Mouse (Mus musculus): Measurements from ENCODE around the gene Psma5. TPM values are rescaled to one million over a fixed set of nuclear protein-coding genes. Genes with fewer than 3 reads are reported as not detected.

Psma5 gene
- polyA plus RNA-seq, 1 experiment, result 191 TPM

DNA sequence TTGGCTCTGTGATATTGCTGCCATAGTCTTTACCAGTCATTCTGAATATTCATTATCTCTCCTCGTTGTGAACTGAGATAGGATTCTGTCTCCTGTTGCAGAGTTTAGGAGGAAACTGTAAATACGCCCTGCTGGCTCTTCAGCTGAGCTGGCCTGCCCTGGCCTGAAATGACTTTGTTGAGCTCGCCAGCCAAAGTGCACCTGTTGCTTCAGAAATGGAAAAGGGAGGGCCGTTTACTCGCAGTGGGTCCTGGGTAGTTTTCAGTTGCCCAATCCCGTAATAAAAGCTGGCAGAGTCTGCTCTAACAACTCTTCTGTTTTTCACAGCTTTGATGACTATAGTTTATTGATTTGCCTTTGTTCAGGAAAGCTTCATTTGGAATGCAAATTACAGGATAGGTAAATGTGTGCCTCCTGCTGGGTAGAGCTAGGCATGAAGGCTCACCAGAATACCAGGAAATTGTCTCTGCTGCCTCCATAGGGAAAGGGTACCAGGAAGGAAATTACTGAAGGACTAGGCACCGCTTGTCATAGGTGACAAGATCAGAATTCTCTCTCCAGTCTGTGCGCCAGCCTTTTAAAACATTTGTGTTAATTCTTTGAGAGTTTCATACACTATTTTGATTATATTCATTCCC, 57.4 kb downstream of the Psma5 start:
- Histone ChIP-seq H3K79me2 (ENCODE audit: control insufficient read depth, insufficient read depth) (no peaks in the 10 kb centered on the region), H3K27me3 (ENCODE audit: control insufficient read depth, insufficient read depth, insufficient read length) (peaks cover under 1% of the 10 kb centered on the region), H3ac (ENCODE audit: control insufficient read depth, insufficient read length) (no peak overlapping the region), H3K4me2 (ENCODE audit: low read depth) (peak overlapping the region; percentile 30), H3K36me3 (ENCODE audit: control insufficient read depth, insufficient read depth) (no peaks in the 10 kb centered on the region), H3K4me3 (no peak overlapping the region)
- peak in 2 of 3 experiments; percentile 14 to 63 for TF ChIP-seq MYOG (IDR thresholded peaks at IDR 0.05; ENCODE audit: control insufficient read depth in 1 of 3, insufficient read depth in 1 of 3, insufficient read length in 2 of 3, low read depth in 2 of 3)
- TF ChIP-seq CEBPB (IDR thresholded peaks at IDR 0.05; ENCODE audit: insufficient read depth, poor library complexity, severe bottlenecking), result no peak
- peak; percentile 32 to 75 (median 70) for TF ChIP-seq MYOD1 (IDR thresholded peaks at IDR 0.05; ENCODE audit: control insufficient read depth in 1 of 3, insufficient read length in 2 of 3, low read depth in 2 of 3)

GRCm38 (mm10) chr3:108318517-108318916, 61.8 kb downstream of the Psma5 start:
- Histone ChIP-seq H3K4me3 (no peak overlapping the region), H3ac (ENCODE audit: control insufficient read depth, insufficient read length) (no peak overlapping the region), H3K79me2 (ENCODE audit: control insufficient read depth, insufficient read depth) (no peaks in the 10 kb centered on the region), H3K36me3 (ENCODE audit: control insufficient read depth, insufficient read depth) (no peaks in the 10 kb centered on the region), H3K27me3 (ENCODE audit: control insufficient read depth, insufficient read depth, insufficient read length) (no peaks in the 10 kb centered on the region), H3K4me2 (ENCODE audit: low read depth) (no peak overlapping the region)
- no peak for TF ChIP-seq REST (IDR thresholded peaks at IDR 0.05; ENCODE audit: insufficient read depth, insufficient read length)
- TF ChIP-seq MYOD1 (IDR thresholded peaks at IDR 0.05; ENCODE audit: control insufficient read depth in 1 of 3, insufficient read length in 2 of 3, low read depth in 2 of 3), result no peak
- TF ChIP-seq MAX (IDR thresholded peaks at IDR 0.05; ENCODE audit: low read depth), result no peak
- no peak for TF ChIP-seq CEBPB (IDR thresholded peaks at IDR 0.05; ENCODE audit: insufficient read depth, poor library complexity, severe bottlenecking)
- TF ChIP-seq SRF (IDR thresholded peaks at IDR 0.05; ENCODE audit: control insufficient read depth, insufficient read length, low read depth), result no peak
- TF ChIP-seq MYOG (IDR thresholded peaks at IDR 0.05; ENCODE audit: control insufficient read depth in 1 of 3, insufficient read depth in 1 of 3, insufficient read length in 2 of 3, low read depth in 2 of 3), result no peak
- TF ChIP-seq USF1 (IDR thresholded peaks at IDR 0.05; ENCODE audit: low read depth), result no peak
- no peak for TF ChIP-seq POLR2AphosphoS2 (IDR thresholded peaks at IDR 0.05; ENCODE audit: insufficient read length, low read depth)
- no peak for TF ChIP-seq POLR2A (IDR thresholded peaks at IDR 0.05; ENCODE audit: insufficient read length, low read depth)
- TF ChIP-seq TCF12 (IDR thresholded peaks at IDR 0.05; ENCODE audit: insufficient read depth, poor library complexity, severe bottlenecking), result no peak
- TF ChIP-seq TCF3 (IDR thresholded peaks at IDR 0.05; ENCODE audit: insufficient read length, low read depth), result no peak
- no peak for TF ChIP-seq E2F4 (IDR thresholded peaks at IDR 0.05; ENCODE audit: insufficient read depth)

- Histone ChIP-seq H3K79me2 (ENCODE audit: control insufficient read depth, insufficient read depth) (no peaks in the 10 kb centered on the region), H3K4me3 (no peak overlapping the region), H3K27me3 (ENCODE audit: control insufficient read depth, insufficient read depth, insufficient read length) (no peaks in the 10 kb centered on the region), H3ac (ENCODE audit: control insufficient read depth, insufficient read length) (no peak overlapping the region), H3K4me2 (ENCODE audit: low read depth) (no peak overlapping the region), H3K36me3 (ENCODE audit: control insufficient read depth, insufficient read depth) (no peaks in the 10 kb centered on the region)
- TF ChIP-seq MAX (IDR thresholded peaks at IDR 0.05; ENCODE audit: low read depth), result no peak
- TF ChIP-seq POLR2A (IDR thresholded peaks at IDR 0.05; ENCODE audit: insufficient read length, low read depth), result no peak
- no peak for TF ChIP-seq E2F4 (IDR thresholded peaks at IDR 0.05; ENCODE audit: insufficient read depth)
- no peak for TF ChIP-seq MYOG (IDR thresholded peaks at IDR 0.05; ENCODE audit: control insufficient read depth in 1 of 3, insufficient read depth in 1 of 3, insufficient read length in 2 of 3, low read depth in 2 of 3)
- TF ChIP-seq POLR2AphosphoS2 (IDR thresholded peaks at IDR 0.05; ENCODE audit: insufficient read length, low read depth), result no peak
- no peak for TF ChIP-seq USF1 (IDR thresholded peaks at IDR 0.05; ENCODE audit: low read depth)
- TF ChIP-seq CEBPB (IDR thresholded peaks at IDR 0.05; ENCODE audit: insufficient read depth, poor library complexity, severe bottlenecking), result no peak
- TF ChIP-seq REST (IDR thresholded peaks at IDR 0.05; ENCODE audit: insufficient read depth, insufficient read length), result no peak
Observed at GRCm38 (mm10) chr3:108321671-108322070, 64.9 kb downstream of the Psma5 start.

DNA sequence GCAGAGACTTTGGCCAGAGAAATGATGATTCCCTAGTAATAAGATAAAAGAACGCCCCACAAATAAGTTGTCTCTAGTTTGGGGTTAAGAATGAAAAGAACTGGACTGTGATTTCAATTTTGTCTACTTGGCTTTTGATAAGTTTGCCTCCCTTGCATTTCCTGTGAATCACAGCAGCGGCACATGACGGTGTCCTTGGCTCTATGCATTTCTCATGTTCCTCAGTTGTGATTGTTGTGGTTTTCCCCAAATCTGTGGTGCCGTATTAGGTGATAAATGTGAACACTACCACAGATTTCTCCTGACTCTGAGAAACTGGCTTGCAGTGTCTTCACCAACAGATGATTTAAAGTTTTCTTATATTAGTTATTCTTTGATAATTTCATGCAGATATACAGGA, 65.4 kb downstream of the Psma5 start:
- TF ChIP-seq TCF3 (IDR thresholded peaks at IDR 0.05; ENCODE audit: insufficient read length, low read depth), result no peak
- TF ChIP-seq MAX (IDR thresholded peaks at IDR 0.05; ENCODE audit: low read depth), result no peak
- TF ChIP-seq CEBPB (IDR thresholded peaks at IDR 0.05; ENCODE audit: insufficient read depth, poor library complexity, severe bottlenecking), result no peak
- no peak for TF ChIP-seq E2F4 (IDR thresholded peaks at IDR 0.05; ENCODE audit: insufficient read depth)
- no peak for TF ChIP-seq SRF (IDR thresholded peaks at IDR 0.05; ENCODE audit: control insufficient read depth, insufficient read length, low read depth)
- TF ChIP-seq MYOG (IDR thresholded peaks at IDR 0.05; ENCODE audit: control insufficient read depth in 1 of 3, insufficient read depth in 1 of 3, insufficient read length in 2 of 3, low read depth in 2 of 3), result no peak
- TF ChIP-seq POLR2AphosphoS2 (IDR thresholded peaks at IDR 0.05; ENCODE audit: insufficient read length, low read depth), result no peak
- no peak for TF ChIP-seq TCF12 (IDR thresholded peaks at IDR 0.05; ENCODE audit: insufficient read depth, poor library complexity, severe bottlenecking)
- no peak for TF ChIP-seq MYOD1 (IDR thresholded peaks at IDR 0.05; ENCODE audit: control insufficient read depth in 1 of 3, insufficient read length in 2 of 3, low read depth in 2 of 3)
- no peak for TF ChIP-seq REST (IDR thresholded peaks at IDR 0.05; ENCODE audit: insufficient read depth, insufficient read length)
- TF ChIP-seq USF1 (IDR thresholded peaks at IDR 0.05; ENCODE audit: low read depth), result no peak
- TF ChIP-seq POLR2A (IDR thresholded peaks at IDR 0.05; ENCODE audit: insufficient read length, low read depth), result no peak
- Histone ChIP-seq H3K27me3 (ENCODE audit: control insufficient read depth, insufficient read depth, insufficient read length) (no peaks in the 10 kb centered on the region), H3ac (ENCODE audit: control insufficient read depth, insufficient read length) (no peak overlapping the region), H3K4me3 (no peak overlapping the region), H3K4me2 (ENCODE audit: low read depth) (no peak overlapping the region), H3K79me2 (ENCODE audit: control insufficient read depth, insufficient read depth) (no peaks in the 10 kb centered on the region), H3K36me3 (ENCODE audit: control insufficient read depth, insufficient read depth) (no peaks in the 10 kb centered on the region)

DNA sequence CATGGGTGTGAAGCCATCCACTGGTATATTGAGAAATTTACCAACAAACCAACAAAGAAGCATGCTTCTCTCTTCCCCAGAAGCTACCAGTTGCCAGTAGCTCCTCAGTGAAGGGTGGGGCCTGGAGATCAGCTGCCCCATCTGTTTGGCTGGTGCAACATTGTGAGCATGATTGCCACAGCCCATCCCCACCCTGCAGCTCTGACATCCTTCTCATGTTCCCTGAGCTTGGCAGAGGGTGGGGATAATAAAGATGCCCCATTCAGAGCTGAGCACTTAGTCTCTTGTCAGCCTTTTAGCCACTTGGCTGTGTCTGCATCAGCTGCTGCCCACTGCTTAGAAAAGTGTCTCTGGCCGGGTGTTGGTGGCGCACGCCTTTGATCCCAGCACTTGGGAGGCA, 66.2 kb downstream of the Psma5 start:
- no peak overlapping the region for H3ac ChIP-seq (ENCODE audit: control insufficient read depth, insufficient read length)
- H3K36me3 ChIP-seq (ENCODE audit: control insufficient read depth, insufficient read depth), result no peaks in the 10 kb centered on the region
- no peak overlapping the region for H3K4me3 ChIP-seq
- TF ChIP-seq MAX (IDR thresholded peaks at IDR 0.05; ENCODE audit: low read depth) (no peak), MYOD1 (IDR thresholded peaks at IDR 0.05; ENCODE audit: control insufficient read depth in 1 of 3, insufficient read length in 2 of 3, low read depth in 2 of 3) (peak in 2 of 3 experiments; percentile 29 to 81), E2F4 (IDR thresholded peaks at IDR 0.05; ENCODE audit: insufficient read depth) (no peak), CEBPB (IDR thresholded peaks at IDR 0.05; ENCODE audit: insufficient read depth, poor library complexity, severe bottlenecking) (peak; percentile 68; the same call in 1 of the 2 replicates), USF1 (IDR thresholded peaks at IDR 0.05; ENCODE audit: low read depth) (no peak), MYOG (IDR thresholded peaks at IDR 0.05; ENCODE audit: control insufficient read depth in 1 of 3, insufficient read depth in 1 of 3, insufficient read length in 2 of 3, low read depth in 2 of 3) (peak in 2 of 3 experiments; percentile 16 to 89), POLR2A (IDR thresholded peaks at IDR 0.05; ENCODE audit: insufficient read length, low read depth) (no peak), POLR2AphosphoS2 (IDR thresholded peaks at IDR 0.05; ENCODE audit: insufficient read length, low read depth) (no peak), REST (IDR thresholded peaks at IDR 0.05; ENCODE audit: insufficient read depth, insufficient read length) (no peak), TCF12 (IDR thresholded peaks at IDR 0.05; ENCODE audit: insufficient read depth, poor library complexity, severe bottlenecking) (peak; percentile 7), TCF3 (IDR thresholded peaks at IDR 0.05; ENCODE audit: insufficient read length, low read depth) (peak; percentile 51), SRF (IDR thresholded peaks at IDR 0.05; ENCODE audit: control insufficient read depth, insufficient read length, low read depth) (no peak)
- no peaks in the 10 kb centered on the region for H3K27me3 ChIP-seq (ENCODE audit: control insufficient read depth, insufficient read depth, insufficient read length)
- no peaks in the 10 kb centered on the region for H3K79me2 ChIP-seq (ENCODE audit: control insufficient read depth, insufficient read depth)
- no peak overlapping the region for H3K4me2 ChIP-seq (ENCODE audit: low read depth)

Data from myocyte (in vitro differentiated cells).